Mouse (Mus musculus): ENCODE measurements around the gene Slamf9. TPM values are rescaled to one million over a fixed set of nuclear protein-coding genes. Genes with fewer than 3 reads are reported as not detected.
A peak's percentile ranks its signal among the peaks of the same experiment; 100 is the strongest.

Gene Slamf9
- polyA plus RNA-seq, 1 experiment from 2014 or later: 1.5 TPM

DNA sequence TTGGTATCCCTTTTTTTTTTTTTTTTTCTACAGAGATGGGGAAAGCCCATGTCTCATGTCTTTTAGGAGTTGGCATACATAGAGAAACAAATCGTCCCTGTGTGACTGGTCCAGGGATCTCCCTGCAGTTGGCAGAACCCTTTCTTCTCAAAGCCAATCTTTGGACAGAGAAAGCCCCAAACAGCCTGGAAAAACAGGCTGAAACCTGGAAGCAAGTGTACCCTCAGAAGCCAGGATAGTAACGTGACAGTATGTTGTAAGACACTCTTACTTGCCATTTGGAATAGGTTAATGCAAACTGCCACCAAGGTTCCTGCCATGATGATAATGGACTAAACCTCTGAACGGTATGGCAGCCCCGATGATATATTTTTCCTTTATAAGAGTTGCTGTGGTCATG, 5.2 kb downstream of the Slamf9 start:
- Histone ChIP-seq H3K4me3 (ENCODE audit: low read depth, low read length) (no peak overlapping the region), H3K9ac (replicated peaks) (no peak overlapping the region), H3K9me3 (ENCODE audit: low read length) (no peaks in the 10 kb centered on the region), H3K27ac (ENCODE audit: low read depth) (no peak overlapping the region), H3K36me3 (replicated peaks; ENCODE audit: insufficient read depth, low read length) (no peaks in the 10 kb centered on the region), H3K4me1 (ENCODE audit: insufficient read depth) (peaks cover 20% of the 10 kb centered on the region), H3K4me2 (ENCODE audit: low read depth, low read length) (no peak overlapping the region), H3K27me3 (ENCODE audit: insufficient read depth, low read length) (no peaks in the 10 kb centered on the region)
- ATAC-seq (no peak), DNase-seq (no peak)
- TF ChIP-seq EP300 (IDR thresholded peaks at IDR 0.05; ENCODE audit: low read depth) (no peak), CTCF (IDR thresholded peaks at IDR 0.05; ENCODE audit: low read depth) (no peak)
- WGBS (ENCODE audit: insufficient replicate concordance): 84% methylated on average over 4 of the region's 4 CpGs

DNA sequence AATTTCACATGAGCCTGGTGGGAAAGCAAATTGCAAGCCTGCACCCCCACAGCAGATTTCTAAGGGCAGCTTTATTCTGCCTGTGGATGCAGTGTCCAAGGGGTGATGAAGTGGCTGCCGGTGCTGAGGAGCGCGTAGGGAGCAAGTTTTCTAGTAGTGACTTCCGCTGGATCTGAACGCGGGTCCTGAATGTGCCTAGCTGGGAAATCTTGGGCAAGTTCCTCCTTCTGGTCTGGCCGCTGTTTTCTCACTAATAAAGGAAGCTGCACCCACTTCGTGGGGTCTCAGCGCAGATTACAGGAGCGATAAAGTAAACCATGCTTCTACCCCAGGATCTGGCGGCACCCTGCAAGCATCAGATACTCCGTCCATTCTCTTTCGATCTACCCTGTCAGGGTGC, 6.0 kb downstream of the Slamf9 start:
- H3K9ac ChIP-seq (replicated peaks): no peak overlapping the region
- no peak overlapping the region for H3K4me3 ChIP-seq (ENCODE audit: low read depth, low read length)
- no peak overlapping the region for H3K27ac ChIP-seq (ENCODE audit: low read depth)
- WGBS (ENCODE audit: insufficient replicate concordance): 6% methylated on average over 13 of the region's 13 CpGs
- DNase-seq (no peak), ATAC-seq (no peak)
- TF ChIP-seq CTCF (IDR thresholded peaks at IDR 0.05; ENCODE audit: low read depth) (no peak), EP300 (IDR thresholded peaks at IDR 0.05; ENCODE audit: low read depth) (no peak)
- H3K4me1 ChIP-seq (ENCODE audit: insufficient read depth): peaks cover 16% of the 10 kb centered on the region
- no peaks in the 10 kb centered on the region for H3K27me3 ChIP-seq (ENCODE audit: insufficient read depth, low read length)
- peak overlapping the region; percentile 64 for H3K4me2 ChIP-seq (ENCODE audit: low read depth, low read length)
- no peaks in the 10 kb centered on the region for H3K36me3 ChIP-seq (replicated peaks; ENCODE audit: insufficient read depth, low read length)
- no peaks in the 10 kb centered on the region for H3K9me3 ChIP-seq (ENCODE audit: low read length)

GRCm38 (mm10) chr1:172481540-172482280, 6.6 kb downstream of the Slamf9 start, which contains the start of gene Igsf9:
Gene Igsf9, plus strand, starts transcription at chr1:172481788.
- ATAC-seq: peak; percentile 84
- no peaks in the 10 kb centered on the region for H3K27me3 ChIP-seq (ENCODE audit: insufficient read depth, low read length)
- WGBS (ENCODE audit: insufficient replicate concordance): under 1% methylated on average over 38 of the region's 38 CpGs
- TF ChIP-seq EP300 (IDR thresholded peaks at IDR 0.05; ENCODE audit: low read depth) (no peak), CTCF (IDR thresholded peaks at IDR 0.05; ENCODE audit: low read depth) (peak; percentile 64)
- no peaks in the 10 kb centered on the region for H3K36me3 ChIP-seq (replicated peaks; ENCODE audit: insufficient read depth, low read length)
- DNase-seq: peak; percentile 85
- H3K9me3 ChIP-seq (ENCODE audit: low read length): no peaks in the 10 kb centered on the region
- H3K4me3 ChIP-seq (ENCODE audit: low read depth, low read length): peak within 1 kb of the TSS; percentile 40
- peak within 1 kb of the TSS; percentile 64 for H3K4me2 ChIP-seq (ENCODE audit: low read depth, low read length)
- 0 out of 2 replicates have a peak within 1 kb of the TSS, but pooled peaks have one; percentile 1 for H3K9ac ChIP-seq (replicated peaks)
- peaks cover 16% of the 10 kb centered on the region for H3K4me1 ChIP-seq (ENCODE audit: insufficient read depth)
- H3K27ac ChIP-seq (ENCODE audit: low read depth): no peak within 1 kb of the TSS

GRCm38 (mm10) chr1:172482518-172483360, 7.6 kb downstream of the Slamf9 start:
- no peak for TF ChIP-seq CTCF (IDR thresholded peaks at IDR 0.05; ENCODE audit: low read depth)
- no peak for TF ChIP-seq EP300 (IDR thresholded peaks at IDR 0.05; ENCODE audit: low read depth)
- DNase-seq: no peak
- H3K4me2 ChIP-seq (ENCODE audit: low read depth, low read length): peak overlapping the region; percentile 64
- H3K9ac ChIP-seq (replicated peaks): no peak overlapping the region
- no peaks in the 10 kb centered on the region for H3K36me3 ChIP-seq (replicated peaks; ENCODE audit: insufficient read depth, low read length)
- 25% methylated on average over 12 of the region's 12 CpGs for WGBS (ENCODE audit: insufficient replicate concordance)
- H3K4me1 ChIP-seq (ENCODE audit: insufficient read depth): peaks cover 16% of the 10 kb centered on the region
- no peaks in the 10 kb centered on the region for H3K27me3 ChIP-seq (ENCODE audit: insufficient read depth, low read length)
- H3K4me3 ChIP-seq (ENCODE audit: low read depth, low read length): peak overlapping the region; percentile 40
- ATAC-seq: no peak
- H3K27ac ChIP-seq (ENCODE audit: low read depth): no peak overlapping the region
- H3K9me3 ChIP-seq (ENCODE audit: low read length): no peaks in the 10 kb centered on the region

DNA sequence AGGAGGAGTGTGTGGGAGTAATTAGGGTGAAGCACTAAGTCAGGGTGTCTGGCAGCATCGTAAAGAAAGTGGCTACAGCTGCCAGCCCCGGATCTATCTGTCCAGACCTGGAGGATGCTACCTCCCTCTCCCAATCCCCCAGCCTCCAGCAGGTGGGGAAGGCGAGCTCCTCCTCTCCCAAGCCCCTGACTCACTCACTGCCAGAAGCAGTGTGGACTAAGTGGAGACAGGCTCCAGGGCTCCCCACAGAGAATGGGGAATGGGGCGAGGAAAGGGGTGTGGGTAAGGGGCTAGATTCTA, 8.2 kb downstream of the Slamf9 start:
- Histone ChIP-seq H3K4me1 (ENCODE audit: insufficient read depth) (peaks cover 16% of the 10 kb centered on the region), H3K4me2 (ENCODE audit: low read depth, low read length) (no peak overlapping the region), H3K27me3 (ENCODE audit: insufficient read depth, low read length) (no peaks in the 10 kb centered on the region), H3K9ac (replicated peaks) (no peak overlapping the region), H3K27ac (ENCODE audit: low read depth) (no peak overlapping the region), H3K9me3 (ENCODE audit: low read length) (no peaks in the 10 kb centered on the region), H3K36me3 (replicated peaks; ENCODE audit: insufficient read depth, low read length) (no peaks in the 10 kb centered on the region), H3K4me3 (ENCODE audit: low read depth, low read length) (no peak overlapping the region)
- WGBS (ENCODE audit: insufficient replicate concordance): 44% methylated on average over 4 of the region's 4 CpGs
- no peak for ATAC-seq
- no peak for DNase-seq
- no peak for TF ChIP-seq EP300 (IDR thresholded peaks at IDR 0.05; ENCODE audit: low read depth)
- no peak for TF ChIP-seq CTCF (IDR thresholded peaks at IDR 0.05; ENCODE audit: low read depth)

DNA sequence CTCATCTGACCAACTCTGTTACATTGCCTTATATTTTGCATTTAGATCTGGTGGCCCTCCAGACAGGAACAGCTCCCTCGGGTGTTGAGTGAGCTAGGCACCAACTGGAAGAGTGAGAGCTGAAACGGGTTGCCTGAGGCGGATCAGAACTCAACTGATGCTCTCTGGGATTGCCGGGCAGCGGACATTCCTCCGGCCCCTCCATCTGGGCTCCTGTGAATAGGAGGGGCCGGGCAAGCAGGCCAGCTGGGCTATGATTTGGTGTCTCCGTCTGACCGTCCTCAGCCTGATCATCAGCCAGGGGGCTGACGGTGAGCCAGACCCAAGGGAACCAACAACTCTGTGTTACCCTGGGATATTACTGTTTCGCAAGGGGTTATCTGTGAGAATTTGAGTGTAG, 9.1 kb downstream of the Slamf9 start:
- H3K27me3 ChIP-seq (ENCODE audit: insufficient read depth, low read length): no peaks in the 10 kb centered on the region
- H3K4me3 ChIP-seq (ENCODE audit: low read depth, low read length): no peak overlapping the region
- H3K36me3 ChIP-seq (replicated peaks; ENCODE audit: insufficient read depth, low read length): no peaks in the 10 kb centered on the region
- ATAC-seq (no peak), DNase-seq (no peak)
- 79% methylated on average over 11 of the region's 11 CpGs for WGBS (ENCODE audit: insufficient replicate concordance)
- no peak overlapping the region for H3K9ac ChIP-seq (replicated peaks)
- no peaks in the 10 kb centered on the region for H3K9me3 ChIP-seq (ENCODE audit: low read length)
- H3K4me1 ChIP-seq (ENCODE audit: insufficient read depth): peaks cover 16% of the 10 kb centered on the region
- H3K4me2 ChIP-seq (ENCODE audit: low read depth, low read length): no peak overlapping the region
- H3K27ac ChIP-seq (ENCODE audit: low read depth): no peak overlapping the region
- TF ChIP-seq CTCF (IDR thresholded peaks at IDR 0.05; ENCODE audit: low read depth) (no peak), EP300 (IDR thresholded peaks at IDR 0.05; ENCODE audit: low read depth) (no peak)

Data from liver, postnatal 0 days (tissue).